Mouse (Mus musculus): ENCODE measurements around the gene Zfp541.

DNA sequence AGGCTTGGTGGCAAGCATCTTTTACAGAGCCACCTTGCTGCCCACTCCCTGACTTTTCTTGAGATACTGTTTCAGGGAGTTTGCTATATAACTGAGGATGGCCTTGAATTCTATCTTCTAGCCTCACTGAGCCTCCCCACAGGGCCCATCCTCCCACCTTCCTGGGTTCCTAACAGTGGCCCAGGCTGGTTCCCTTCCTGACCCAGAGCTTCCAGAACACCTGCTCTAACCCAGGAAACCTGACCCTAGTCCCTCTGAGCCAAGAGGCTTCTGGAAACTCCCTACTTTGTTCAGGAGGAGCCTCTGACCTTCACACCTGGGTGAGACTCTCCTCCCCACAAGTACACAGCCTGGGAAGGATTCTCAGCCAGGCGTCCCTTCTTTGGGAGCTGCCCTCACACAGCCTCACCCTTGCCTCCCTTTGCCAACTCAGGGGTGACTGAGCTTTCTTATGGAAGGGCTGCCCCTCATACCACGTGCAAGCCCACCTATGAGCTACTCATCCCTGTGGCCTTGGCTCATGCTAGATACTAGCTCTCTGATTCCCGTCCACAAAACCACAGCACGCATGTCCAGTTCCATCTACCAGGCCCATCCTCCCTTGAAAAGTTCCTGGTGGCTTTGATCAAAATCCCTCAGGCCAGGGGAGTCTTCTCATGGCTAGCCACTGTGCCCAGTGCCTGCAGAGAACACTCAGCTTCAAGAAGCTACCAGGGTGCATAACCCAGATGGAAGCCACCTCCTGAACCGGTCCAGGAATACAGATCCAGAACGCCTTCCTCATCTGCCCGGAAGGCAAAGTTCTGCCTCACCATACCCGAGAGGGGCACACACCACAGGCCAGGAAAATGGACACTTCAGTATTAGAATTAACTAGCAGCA, 27.8 kb upstream of the Zfp541 start:
- TF ChIP-seq CTCF (IDR thresholded peaks at IDR 0.05; ENCODE audit: extremely low read depth, insufficient read length, insufficient replicate concordance, low read depth, low read length) (no peak), POLR2A (IDR thresholded peaks at IDR 0.05; ENCODE audit: low read depth, low read length) (peak; percentile 37; the same call in 1 of the 2 replicates)

Data from small intestine, adult 2 months (tissue).